Mouse (Mus musculus) cortical plate, adult 2 months (tissue): ENCODE data around the gene Cdh24. TPM values are rescaled to one million over a fixed set of nuclear protein-coding genes. Genes with fewer than 3 reads are reported as not detected.

ENCODE experiments used
- H3K27ac ChIP-seq: fragments of 200-500 bp; 2 replicates; pipeline ENCODE4 v1.5.1; 2012; ENCODE audit warnings: low read length, control low read depth, inconsistent platforms; ENCODE audit not compliant: insufficient read depth
- H3K4me1 ChIP-seq: fragments of 200-500 bp; 2 replicates; pipeline ENCODE4 v1.6.1; 2011; ENCODE audit warnings: low read length; ENCODE audit not compliant: control insufficient read depth, insufficient read depth
- H3K4me3 ChIP-seq: fragments of 200-500 bp; 2 replicates; pipeline ENCODE4 v1.5.1; 2011; ENCODE audit warnings: mild to moderate bottlenecking, low read length, control low read depth; ENCODE audit not compliant: insufficient read depth
- CTCF ChIP-seq: fragments of 200-500 bp; IDR thresholded peaks from 2 replicates; pipeline ENCODE4 v1.5.1; 2011; ENCODE audit warnings: mild to moderate bottlenecking, control low read depth, low read length; ENCODE audit not compliant: insufficient read depth; ENCODE audit errors: extremely low read depth
- POLR2A ChIP-seq: fragments of 200-500 bp; IDR thresholded peaks from 2 replicates; pipeline ENCODE4 v1.6.1; 2011; ENCODE audit warnings: mild to moderate bottlenecking, low read length, control low read depth; ENCODE audit not compliant: insufficient read depth; ENCODE audit errors: extremely low read depth
- polyA plus RNA-seq: library from polyadenylated mRNA; depleted of rRNA; stranded (reverse); fragments of >200 nt; gene quantifications from 2 replicates; pipeline ENCODE4 v1.2.3, GENCODE M21; 2012

Cdh24 gene
- polyA plus RNA-seq, 1 experiment, result 13.3 TPM

DNA sequence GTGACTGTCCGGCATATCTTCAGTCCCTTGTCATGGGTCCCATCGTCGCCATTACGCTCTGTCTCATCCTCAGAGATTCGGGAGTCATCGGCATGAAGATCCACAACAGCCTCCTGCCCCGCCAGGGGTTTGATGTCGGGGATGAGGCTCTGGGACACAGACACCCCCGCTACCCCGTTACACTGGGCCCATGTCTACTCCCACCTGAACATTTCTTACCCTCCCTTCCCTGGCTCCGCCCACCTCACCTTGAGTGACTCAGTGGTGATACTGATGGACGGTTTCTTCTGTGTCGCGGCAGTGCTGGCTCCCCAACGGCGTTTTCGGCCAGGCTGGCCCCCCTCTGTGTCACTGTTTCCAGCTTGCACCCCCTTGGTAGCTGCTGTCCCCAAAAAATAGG lies 5.3 kb upstream of the Cdh24 start:
- H3K4me1 ChIP-seq, result peaks cover 4% of the 10 kb centered on the region; the same call in 1 of the 2 replicates
- no peak overlapping the region for H3K4me3 ChIP-seq
- H3K27ac ChIP-seq, result no peak overlapping the region
- TF ChIP-seq POLR2A (no peak), CTCF (no peak)

DNA sequence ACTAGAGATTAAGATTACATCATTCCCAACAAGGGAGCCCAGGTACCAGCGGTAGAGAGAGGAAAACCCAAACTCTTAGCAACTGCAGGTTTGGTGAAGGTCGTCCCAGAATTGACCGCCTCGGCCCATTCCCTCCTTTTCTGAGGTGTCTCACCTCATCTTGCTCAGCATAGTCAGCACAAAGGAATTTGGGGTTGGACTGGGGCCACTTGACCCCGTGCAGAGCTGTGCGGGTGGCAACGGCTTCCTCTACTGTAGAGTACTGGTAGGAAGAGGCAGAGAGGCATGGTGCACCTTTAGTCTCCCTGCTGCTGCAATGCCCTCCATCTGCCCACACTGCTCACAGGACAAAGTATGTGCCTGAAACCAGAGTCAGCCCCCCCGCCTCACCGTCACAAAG lies 3.1 kb upstream of the Cdh24 start:
- H3K27ac ChIP-seq, result no peak overlapping the region
- no peaks in the 10 kb centered on the region; the same call in 1 of the 2 replicates for H3K4me1 ChIP-seq
- TF ChIP-seq CTCF (no peak), POLR2A (no peak)
- no peak overlapping the region for H3K4me3 ChIP-seq

DNA sequence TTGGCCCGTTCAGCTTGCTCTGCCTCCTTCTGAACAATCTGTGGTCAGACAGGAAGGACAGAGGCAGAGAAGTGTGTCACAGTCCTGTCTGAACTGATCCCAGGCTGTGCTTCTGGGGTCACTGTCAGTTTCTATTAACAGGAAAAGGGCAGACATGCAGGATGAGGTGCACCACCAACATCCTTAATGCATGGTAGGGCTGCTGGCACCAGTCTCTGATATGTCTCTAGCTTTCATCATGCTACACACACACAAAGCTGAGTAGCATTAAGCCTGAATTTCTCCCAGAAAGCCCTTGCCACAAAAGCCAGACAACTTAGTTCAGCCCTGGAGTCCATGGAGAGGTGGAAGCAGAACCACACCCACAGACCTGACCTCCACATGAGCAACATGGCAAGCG lies 1.8 kb upstream of the Cdh24 start:
- TF ChIP-seq CTCF, result no peak
- 0 out of 2 replicates have a peak, but pooled peaks have one; percentile 0 for TF ChIP-seq POLR2A
- Histone ChIP-seq H3K4me1 (no peaks in the 10 kb centered on the region), H3K4me3 (no peak overlapping the region), H3K27ac (no peak overlapping the region)

DNA sequence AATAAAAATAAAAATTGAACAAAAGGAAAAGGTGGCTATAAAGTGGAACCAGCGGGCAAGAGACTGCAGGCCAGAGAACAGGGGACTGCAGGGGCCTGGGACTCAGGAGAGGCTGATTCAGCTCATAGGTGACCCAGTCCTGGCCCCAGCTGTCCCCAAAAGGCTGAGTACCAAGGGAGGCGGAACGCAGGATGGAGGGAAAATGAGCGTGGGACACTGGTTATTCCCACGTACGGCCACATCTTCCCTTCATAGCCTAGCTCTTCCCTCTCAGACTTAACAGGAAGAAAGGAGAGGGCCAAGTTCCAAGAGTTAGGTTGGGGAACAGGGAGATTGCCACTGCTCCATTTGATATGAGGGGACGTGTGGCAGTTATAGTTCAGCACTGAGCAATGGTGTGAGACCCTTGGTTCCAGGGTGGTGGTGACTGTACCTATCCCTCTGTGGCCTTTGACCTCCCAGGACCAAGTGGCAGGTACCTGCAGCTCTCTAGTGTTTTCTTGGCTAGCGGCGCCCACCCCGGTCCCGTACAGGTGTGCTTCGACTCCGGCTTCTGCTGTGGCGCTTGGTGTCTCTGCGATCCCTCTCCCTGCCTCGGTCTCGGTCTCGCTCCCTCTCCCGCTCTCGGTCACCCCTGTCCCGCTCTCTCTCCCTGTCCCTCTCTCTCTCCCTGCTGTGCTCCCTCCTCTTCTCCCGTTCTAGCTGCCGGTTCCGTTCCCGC lies 1.2 kb upstream of the Cdh24 start:
- no peaks in the 10 kb centered on the region for H3K4me1 ChIP-seq
- no peak for TF ChIP-seq CTCF
- TF ChIP-seq POLR2A, result 0 out of 2 replicates have a peak, but pooled peaks have one; percentile 5
- no peak overlapping the region for H3K4me3 ChIP-seq
- H3K27ac ChIP-seq, result no peak overlapping the region

DNA sequence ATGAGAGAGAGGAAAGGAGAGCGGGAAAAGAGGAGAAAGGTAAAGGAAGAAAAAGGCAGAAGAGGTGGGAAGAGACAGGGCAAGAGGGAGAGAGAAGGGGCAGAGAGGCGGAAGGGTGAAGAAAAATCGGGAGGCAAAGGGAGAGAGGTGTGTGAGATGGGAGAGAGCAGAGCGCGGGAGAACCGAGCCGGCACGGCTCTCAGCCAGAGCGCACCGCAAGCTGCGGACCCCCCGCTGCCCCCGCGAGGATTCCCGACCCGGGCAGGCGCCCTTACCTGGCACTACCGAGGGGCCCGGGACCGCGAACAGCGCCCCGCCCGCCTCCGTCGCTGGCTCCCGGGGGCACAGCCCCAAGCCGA lies 239 bp downstream of the Cdh24 start, which contains the start of gene Gm17606:
TSS of gene Gm17606 (plus strand) at position 7 of the 359 bp plus-strand sequence.
- Histone ChIP-seq H3K4me3 (peak within 1 kb of the TSS; percentile 44), H3K4me1 (no peaks in the 10 kb centered on the region), H3K27ac (no peak within 1 kb of the TSS)
- TF ChIP-seq POLR2A (no peak), CTCF (no peak)

DNA sequence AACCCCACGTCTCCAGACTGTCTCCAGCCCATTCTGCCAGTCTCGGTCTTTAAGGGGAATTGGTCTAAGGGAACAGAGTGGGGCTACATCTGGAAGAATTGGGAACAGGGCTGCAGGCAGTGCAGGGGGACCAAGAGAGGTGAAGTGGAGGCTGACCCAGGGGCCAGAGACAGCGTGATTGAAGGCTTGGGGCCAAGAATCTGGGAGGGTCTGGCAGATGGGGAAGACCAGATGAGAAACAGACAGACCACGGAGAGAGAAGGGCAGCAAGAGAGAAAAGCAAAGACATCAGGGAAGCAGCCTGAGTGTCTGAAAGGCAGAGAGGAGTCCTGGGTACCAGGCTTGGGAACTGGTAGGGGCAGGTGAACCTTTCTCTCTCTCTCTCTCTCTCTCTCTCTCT lies 1.0 kb downstream of the Cdh24 start:
- Histone ChIP-seq H3K27ac (no peak overlapping the region), H3K4me1 (no peaks in the 10 kb centered on the region), H3K4me3 (no peak overlapping the region; the same call in 1 of the 2 replicates)
- no peak for TF ChIP-seq CTCF
- TF ChIP-seq POLR2A, result no peak

DNA sequence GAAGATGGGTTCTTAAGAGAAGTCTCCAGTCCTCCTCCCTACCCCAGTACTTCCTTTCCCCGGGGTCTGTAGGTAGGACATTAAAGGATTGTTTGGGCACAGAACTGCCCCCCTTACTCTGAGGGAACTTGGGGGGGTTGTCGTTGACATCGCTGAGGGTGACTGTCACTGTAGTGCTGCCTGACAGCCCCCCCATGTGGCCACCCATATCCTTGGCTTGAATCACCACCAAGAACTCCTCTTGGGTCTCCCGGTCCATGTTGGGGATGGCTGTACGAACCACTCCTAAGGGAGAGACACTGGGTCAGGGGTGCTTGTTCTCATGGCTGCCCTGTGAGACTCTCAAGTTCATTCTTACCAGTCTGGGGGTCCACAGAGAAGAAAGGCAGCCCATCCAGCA lies 3.0 kb downstream of the Cdh24 start:
- no peak overlapping the region for H3K27ac ChIP-seq
- H3K4me3 ChIP-seq, result no peak overlapping the region
- TF ChIP-seq POLR2A, result no peak
- TF ChIP-seq CTCF, result peak; percentile 51
- H3K4me1 ChIP-seq, result no peaks in the 10 kb centered on the region

DNA sequence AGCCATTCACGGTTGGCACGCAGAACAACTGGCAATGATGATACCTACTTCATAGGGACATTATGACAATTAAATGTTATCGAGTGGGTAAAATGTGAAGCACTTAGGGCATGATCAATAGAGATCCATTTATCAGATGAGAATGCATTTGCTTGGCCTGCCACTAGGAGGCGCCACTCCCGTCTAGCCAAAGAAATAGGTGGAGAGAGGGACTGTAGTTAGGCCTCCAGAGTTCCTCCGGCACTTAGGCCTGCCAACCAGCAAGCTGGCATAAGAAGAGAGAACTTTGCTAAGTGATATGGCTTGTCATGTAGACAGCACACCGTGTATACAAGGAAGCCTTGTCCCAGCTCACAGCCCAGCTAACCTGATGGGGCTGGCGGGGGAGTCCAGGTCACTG lies 4.2 kb downstream of the Cdh24 start:
- Histone ChIP-seq H3K4me1 (no peaks in the 10 kb centered on the region), H3K4me3 (no peak overlapping the region), H3K27ac (no peak overlapping the region)
- TF ChIP-seq CTCF (peak; percentile 85), POLR2A (no peak)

DNA sequence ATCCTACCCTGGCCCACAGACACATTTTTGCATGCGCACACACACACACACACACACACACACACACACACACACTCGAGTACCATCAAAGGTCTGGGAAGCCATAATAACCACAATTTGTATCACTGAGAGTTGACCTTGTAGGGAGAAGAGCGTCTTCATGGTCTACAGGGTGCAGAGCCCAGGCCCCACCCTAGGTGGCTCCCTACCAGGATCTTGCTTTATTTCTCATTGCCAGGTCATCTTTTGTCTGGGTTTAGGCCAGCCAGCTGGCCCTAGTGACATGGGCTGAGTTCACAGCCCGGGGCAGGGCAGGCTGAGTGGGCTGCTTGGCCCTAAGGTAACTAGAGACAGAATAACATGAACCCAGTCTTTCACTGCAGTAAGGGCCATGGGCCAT lies 7.0 kb downstream of the Cdh24 start:
- no peak overlapping the region for H3K27ac ChIP-seq
- H3K4me3 ChIP-seq, result no peak overlapping the region
- TF ChIP-seq CTCF (no peak), POLR2A (no peak)
- no peaks in the 10 kb centered on the region for H3K4me1 ChIP-seq

DNA sequence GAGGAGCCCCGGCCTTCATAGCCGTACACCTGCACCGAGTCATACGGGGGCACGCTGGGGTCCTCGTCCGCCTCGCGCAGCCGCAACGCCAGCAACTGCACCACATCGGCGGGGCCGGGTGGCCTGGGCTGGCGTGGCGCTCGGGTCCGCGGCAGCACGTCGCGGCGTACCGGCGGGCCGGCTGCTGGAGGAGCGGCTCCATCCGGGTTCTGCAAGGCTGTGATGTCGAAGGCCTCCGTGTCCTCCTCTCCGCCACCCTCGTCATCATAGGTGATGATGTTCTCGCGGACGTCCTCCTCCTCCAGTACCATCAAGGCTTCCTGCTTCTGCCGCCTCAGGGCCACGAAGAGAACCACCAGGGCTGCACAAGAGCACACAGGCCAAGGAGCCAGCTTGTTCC lies 8.9 kb downstream of the Cdh24 start:
- no peaks in the 10 kb centered on the region for H3K4me1 ChIP-seq
- TF ChIP-seq POLR2A (no peak), CTCF (no peak)
- no peak overlapping the region for H3K27ac ChIP-seq
- no peak overlapping the region for H3K4me3 ChIP-seq
